Mouse (Mus musculus) R1 (cell line): ENCODE results near the gene Six1.
A peak's percentile ranks its signal among the peaks of the same experiment; 100 is the strongest.

Experiments used
- DNase-seq: peaks from one replicate; pipeline ENCODE4 v3.0.0-alpha.2; 2018; ENCODE audit warnings: low read depth, low spot score

The Six1 gene

DNA sequence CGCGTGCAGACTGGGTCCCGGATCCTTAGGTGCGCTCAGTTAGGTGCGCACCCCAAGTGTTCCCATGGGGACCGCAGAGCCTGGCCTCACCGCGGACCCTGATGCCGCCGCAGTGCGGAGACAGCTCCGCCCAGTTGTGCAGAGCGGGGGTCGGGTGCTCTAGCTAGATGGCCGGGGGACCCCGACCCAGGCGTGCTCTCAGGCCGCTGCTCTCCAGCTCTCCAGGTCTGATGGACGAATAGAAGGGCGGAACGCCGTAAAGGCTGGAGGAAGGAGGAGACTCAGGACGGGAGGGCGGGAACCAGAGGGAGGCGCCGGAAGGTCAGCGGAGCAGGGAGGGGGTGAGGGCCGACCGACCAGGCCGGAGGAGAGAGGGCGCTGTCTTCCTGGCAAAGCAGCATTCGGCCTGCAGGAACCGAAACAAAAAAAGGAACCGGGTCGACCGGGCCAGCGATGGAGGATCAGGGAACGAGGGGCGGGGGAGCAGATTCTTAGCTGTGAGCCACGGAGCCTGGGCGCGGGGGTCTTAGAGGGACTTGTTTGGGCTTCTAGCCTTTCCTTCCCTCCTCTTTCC is at the start of gene Six1:
Gene Six1 (minus strand): TSS at position 220 of the 574 bp plus-strand sequence.
- peak; percentile 93 for DNase-seq

DNA sequence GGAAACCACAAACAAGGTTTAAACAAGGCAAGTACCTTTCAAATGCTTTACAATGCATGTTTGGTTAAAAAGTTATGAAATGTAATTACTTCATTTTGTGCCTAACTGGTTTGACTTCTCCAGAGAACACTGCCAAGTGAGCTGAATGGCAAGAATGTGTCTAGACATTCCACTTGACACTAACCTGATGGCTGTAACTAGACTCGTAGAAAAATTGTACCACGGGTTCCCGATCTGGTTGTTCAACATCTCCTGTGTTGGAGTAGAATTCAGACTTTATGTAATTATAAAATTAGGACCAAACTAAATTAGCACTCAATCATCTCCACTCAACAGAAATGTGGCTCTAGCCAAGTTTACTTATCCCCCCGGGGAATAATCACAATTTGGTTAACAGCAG is 44.9 kb upstream of the Six1 start:
- DNase-seq: no peak

DNA sequence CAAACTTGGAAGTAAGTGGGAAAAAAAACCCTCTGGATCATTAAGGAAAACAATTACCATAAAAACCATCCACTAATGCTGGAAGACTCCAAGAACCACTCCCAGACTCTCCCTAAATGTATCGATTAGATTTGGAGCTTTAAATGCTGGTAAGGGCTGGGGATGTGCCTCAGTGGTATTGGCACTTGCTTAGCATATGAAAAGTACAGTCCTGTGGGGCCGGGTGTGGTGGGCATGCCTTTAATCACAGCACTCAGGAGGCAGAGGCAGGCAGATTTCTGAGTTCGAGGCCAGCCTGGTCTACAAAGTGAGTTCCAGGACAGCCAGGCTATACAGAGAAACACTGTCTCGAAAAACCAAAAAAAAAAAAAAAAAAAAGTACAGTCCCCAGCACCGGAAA is 42.5 kb upstream of the Six1 start:
- peak; percentile 50 for DNase-seq

DNA sequence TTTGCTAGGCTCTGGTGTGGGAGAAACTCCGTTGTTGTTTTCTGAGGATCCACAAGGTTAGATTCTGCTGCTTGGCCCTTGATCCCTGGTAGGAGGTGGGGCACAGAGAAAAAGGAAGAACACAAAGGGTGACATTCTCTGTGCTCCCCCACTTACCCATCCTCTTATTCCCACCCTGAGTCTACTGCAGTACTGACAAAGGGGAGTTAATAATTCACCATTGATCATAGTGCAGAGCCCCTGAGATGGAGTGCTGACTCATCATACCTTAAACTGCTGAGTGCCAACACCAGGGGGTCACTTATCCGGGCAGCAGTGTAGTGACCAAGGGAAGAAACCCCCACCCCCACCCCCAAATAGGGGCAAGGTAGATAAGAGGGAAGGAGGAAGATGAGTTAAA is 40.9 kb upstream of the Six1 start:
- peak; percentile 13 for DNase-seq

DNA sequence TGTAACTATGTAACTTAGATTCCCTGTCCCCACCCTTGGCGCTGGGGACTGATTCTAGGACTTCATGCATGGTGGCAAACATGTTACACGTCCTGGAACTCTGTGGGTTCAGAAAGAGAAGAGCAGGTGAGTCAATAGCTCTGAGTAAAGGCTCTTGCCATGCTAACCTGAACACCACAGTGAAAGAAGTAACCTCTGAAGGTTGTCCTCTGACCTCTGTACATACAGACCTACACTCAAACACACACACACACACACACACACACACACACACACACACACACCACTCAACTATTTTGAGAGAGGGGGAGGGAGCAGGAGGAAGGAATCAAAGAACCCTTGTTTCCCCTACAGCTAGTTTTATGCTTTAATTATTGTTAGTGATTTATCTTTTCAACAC is 40.5 kb upstream of the Six1 start:
- DNase-seq: no peak

- DNase-seq: no peak
Observed at GRCm38 (mm10) chr12:73090672-73091335, 37.1 kb upstream of the Six1 start.

GRCm38 (mm10) chr12:73088911-73089310 is 35.2 kb upstream of the Six1 start:
- peak; percentile 89 for DNase-seq

GRCm38 (mm10) chr12:73088500-73088899 is 34.8 kb upstream of the Six1 start:
- peak; percentile 70 for DNase-seq

DNA sequence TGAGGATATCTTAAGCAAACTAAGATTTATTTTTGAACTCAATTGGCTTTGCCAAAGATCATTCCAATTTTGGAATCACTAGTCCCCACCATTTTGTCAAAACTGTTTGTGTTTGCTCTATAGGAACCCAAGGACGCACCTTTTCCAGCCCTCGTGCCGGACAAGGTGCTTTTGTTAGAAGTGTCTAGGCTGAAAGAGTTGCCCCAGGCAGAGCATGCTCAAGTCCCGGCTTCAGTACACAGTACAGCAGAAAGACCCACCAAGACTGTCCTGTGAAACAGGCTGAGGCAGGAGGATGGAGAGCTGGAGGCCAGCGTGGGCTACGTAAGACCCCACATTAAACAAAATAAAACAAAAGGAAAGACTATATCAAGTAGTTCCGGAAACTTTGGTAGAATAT is 33.4 kb upstream of the Six1 start:
- peak; percentile 48 for DNase-seq

GRCm38 (mm10) chr12:73085739-73086630 is 32.3 kb upstream of the Six1 start:
- peak; percentile 100 for DNase-seq

GRCm38 (mm10) chr12:73083773-73084172 is 30.1 kb upstream of the Six1 start:
- no peak for DNase-seq

DNA sequence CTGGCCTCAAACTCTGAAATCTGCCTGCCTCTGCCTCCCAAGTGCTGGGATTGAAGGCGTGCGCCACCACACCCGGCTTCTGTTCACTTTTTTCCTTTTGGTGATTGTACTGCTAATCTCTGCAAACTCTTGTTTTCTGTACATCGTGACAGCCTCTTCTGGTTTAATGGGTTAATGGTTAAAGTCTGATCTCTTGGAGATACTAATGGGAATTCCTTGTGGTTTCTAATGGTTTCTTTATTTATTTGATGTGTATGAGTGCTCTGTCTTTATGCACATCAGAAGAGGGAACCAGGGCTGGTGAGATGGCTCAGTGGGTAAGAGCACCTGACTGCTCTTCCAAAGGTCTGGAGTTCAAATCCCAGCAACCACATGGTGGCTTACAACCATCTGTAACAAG is 28.1 kb upstream of the Six1 start:
- DNase-seq: peak; percentile 19

GRCm38 (mm10) chr12:73060805-73061410 is 7.2 kb upstream of the Six1 start:
- no peak for DNase-seq

DNA sequence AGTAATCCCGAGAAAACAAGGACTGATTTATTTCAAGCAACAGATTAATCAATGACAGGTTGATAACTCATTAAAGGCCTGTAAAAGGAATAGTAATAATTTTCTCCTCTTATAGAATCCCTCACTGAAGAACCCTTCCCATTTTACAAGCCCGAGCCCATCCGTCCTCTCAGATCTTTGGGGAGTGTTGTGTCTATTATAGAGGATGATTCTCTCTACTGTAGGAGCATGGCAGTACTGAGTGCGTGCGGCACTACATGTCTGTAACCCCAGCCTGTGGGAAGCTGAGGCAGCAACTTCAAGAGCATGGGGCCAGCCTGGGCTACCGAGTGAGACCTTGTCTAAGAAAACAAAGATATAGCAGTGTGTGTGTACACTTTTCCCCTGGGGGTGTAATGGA is 3.8 kb upstream of the Six1 start:
- DNase-seq: no peak

- DNase-seq: no peak
Observed at GRCm38 (mm10) chr12:73055451-73055850, 1.8 kb upstream of the Six1 start.

- no peak for DNase-seq
Observed at GRCm38 (mm10) chr12:73054576-73055185, 994 bp upstream of the Six1 start.

DNA sequence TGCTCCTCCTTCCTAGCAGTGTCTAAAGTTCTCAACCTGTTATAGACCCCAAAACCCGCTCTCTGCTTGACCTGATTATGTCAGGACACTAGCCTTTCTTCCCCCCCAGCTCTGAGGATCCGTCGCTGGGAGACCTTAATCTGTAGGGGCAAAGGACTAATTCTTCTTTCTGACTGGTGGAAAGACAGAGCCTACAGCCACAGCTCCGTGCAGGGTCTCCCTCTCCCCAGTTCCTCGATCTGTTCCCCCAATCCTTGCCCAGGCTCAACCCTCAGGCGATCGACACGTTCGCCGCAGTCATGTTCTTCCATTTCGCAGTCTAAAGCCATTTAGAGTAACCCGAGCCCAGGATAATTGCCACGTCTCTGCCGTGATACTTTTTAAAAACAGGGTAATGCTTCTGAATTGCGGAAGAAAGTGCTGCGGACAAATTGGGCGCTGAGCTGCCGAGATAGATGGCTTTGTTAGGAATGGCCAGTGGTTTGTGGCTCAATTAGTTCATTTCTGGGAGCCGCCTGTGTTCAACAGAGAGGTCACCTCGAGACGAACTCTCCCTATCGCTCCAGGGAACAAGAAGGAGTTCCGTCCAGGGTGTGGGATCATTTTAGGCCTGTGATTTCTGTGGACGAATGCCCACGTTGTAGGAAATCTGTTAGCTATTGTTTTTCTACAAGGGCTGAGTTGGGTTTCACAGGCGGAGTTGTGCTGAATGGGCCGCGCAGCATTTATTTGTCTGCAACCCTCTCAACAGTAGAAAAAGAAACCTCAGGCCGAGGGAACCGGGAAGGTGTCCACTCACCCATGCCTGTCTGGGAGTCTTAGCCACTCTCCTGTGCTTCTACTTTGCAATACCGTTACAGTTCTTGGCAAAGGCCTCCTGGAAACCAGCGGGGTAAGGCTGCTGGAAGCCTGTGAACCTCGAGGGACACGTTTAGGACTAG is 766 bp downstream of the Six1 start:
- DNase-seq: peak; percentile 35

- DNase-seq: peak; percentile 46
Observed at GRCm38 (mm10) chr12:73052036-73052650, 1.5 kb downstream of the Six1 start.

DNA sequence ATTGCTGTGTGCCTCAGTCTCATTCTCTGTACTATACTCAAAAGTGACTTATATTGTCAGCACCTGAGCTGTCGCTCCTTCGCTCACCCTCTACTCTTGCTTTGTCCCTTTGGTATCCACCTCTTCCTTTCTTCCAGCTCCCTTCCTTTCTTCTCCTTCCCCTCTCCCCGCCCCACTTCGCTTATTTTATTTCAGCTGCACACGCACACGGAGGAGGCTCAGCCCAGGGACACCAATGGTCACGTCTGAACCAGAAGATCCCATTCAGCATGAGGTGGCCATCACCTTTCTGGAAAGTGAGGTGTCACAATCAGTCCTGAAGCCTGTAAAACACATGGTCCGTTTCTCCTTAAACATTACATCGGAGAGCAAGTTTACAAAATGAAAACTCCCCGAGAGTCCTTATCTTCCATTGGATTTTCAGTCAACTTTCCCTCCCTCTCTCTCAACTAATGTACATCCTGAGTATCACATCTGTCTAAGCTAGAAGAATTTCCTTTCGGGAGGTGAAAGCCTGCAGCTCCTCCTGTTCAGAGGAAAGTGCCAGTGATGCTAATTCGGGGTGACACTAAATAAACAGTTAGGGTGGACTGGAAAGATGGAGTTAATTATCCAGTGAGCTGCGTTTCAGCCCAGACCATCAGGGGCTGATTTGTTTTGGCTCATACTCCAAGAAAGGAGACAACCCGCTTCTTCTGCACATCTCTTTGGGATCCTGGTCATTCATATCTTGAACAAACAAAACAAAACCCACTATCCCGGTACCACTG is 2.7 kb downstream of the Six1 start:
- no peak for DNase-seq
